Mouse (Mus musculus) embryonic stem cell, embryonic (primary cell): ENCODE data around the gene Rasgef1b.

ENCODE experiments used
- CTCF ChIA-PET, 4 experiments: fragments of 300-600 bp in 2 of 4; fragments of 350-600 bp in 2 of 4; sonication (Branson Sonifier 250); formaldehyde crosslinking; loops; one replicate each; lab custom pipeline; 2022; ENCODE audit warnings: inconsistent platforms in 2 of 4; lab: Charles Lee
- POLR2A ChIA-PET, 4 experiments: fragments of 300-600 bp in 2 of 4; fragments of 350-600 bp in 2 of 4; sonication (Branson Sonifier 250); formaldehyde crosslinking; loops; one replicate each; lab custom pipeline; 2022; ENCODE audit warnings: antibody characterized with exemption in 4 of 4, inconsistent platforms in 1 of 4; lab: Charles Lee

The Rasgef1b gene

DNA sequence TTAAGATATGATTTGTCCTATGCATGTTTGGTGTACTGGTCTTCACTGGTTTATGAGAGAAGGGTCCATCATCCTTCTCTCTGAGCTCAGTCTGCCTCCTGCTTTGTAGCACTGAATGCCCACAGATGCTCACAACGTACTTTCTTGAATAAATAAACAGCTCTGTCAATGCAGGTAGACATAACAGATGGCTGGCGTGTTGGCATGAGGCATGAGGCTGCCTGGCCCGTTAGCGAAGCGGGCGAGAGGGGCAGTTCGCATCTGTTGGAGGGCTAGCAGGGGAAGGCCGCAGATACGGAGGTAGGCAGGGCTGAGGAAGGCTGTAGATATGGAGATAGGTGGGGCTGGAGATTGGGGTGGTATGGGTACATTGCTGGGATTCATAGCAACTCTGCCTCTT is 451.3 kb downstream of the Rasgef1b start:
- ChIA-PET POLR2A (interaction anchor here in 2 of 4 experiments (0.5 to 0.9 kb wide), 3 partner anchors 15 to 225 kb away, joined by 3 to 6 read pairs (median 3); no protein-coding TSS in a partner anchor), CTCF (no interaction called here)

DNA sequence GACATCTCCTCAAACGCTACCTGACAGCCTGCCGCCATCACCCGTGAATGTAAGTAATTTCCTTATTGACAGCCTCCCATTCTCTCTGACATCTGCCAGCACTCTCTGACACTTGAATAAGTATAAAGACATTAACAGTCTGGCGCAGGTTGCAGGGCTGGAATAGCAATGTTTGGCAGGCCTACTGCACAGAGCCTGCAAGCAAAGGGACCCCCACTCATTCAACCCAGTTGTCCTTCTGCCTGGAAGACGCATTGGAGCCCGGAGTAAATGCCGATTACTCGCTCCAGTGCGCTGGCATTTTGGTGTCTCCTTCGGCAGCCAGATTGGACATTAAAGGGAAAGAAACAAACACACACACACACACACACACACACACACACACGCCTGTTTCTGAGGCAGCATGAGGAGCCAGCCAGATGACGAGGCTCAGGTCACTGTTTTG is 454.7 kb downstream of the Rasgef1b start:
- POLR2A ChIA-PET, result interaction anchor here in 1 of 4 experiments (1.2 kb wide), 1 partner anchor 21 kb away, joined by 3 read pairs; no protein-coding TSS in a partner anchor
- CTCF ChIA-PET, result no interaction called here

GRCm38 (mm10) chr5:99271531-99271930 is 457.3 kb downstream of the Rasgef1b start:
- ChIA-PET POLR2A (no interaction called here), CTCF (no interaction called here)

DNA sequence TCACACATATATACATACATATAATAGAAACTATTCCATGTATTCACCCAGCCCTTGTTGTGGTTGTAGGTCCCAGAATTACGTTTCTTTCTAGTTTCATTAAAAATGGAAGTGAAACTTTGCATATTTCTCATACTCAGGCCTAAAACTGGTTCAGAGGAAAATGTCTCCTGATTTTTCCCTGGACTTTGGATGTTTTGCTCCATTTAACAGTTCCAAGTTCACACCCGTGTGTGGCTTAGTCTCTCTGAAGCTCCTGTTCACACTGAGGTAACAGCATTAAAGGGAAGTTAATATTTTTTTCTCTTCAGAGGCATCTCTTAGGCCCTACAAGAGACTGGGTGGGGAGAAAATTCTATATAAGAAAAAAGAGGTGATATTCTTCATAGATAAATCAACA is 459.7 kb downstream of the Rasgef1b start:
- POLR2A ChIA-PET, result no interaction called here
- CTCF ChIA-PET, result no interaction called here

DNA sequence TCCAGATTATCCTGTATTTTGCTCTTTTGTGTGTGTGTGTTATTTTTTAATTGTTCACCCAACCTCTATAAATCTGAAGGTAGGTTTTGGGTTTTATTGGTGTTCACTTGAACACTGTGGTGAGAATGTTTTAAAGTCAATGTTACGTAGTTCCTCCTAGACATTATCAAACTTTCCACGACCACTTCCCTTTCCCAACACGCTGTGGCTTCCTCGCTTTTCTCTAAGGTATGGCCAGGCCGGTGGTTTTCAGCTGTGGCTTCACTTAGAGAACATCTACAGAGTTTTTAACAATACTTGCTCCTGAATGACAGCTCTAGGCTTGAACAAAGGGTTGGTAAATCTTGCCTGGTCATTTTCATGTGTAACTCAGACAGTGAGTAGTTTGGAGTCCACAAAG is 461.5 kb downstream of the Rasgef1b start:
- ChIA-PET POLR2A (no interaction called here), CTCF (no interaction called here)

GRCm38 (mm10) chr5:99266301-99266700 is 462.6 kb downstream of the Rasgef1b start:
- CTCF ChIA-PET, result no interaction called here
- POLR2A ChIA-PET, result no interaction called here

DNA sequence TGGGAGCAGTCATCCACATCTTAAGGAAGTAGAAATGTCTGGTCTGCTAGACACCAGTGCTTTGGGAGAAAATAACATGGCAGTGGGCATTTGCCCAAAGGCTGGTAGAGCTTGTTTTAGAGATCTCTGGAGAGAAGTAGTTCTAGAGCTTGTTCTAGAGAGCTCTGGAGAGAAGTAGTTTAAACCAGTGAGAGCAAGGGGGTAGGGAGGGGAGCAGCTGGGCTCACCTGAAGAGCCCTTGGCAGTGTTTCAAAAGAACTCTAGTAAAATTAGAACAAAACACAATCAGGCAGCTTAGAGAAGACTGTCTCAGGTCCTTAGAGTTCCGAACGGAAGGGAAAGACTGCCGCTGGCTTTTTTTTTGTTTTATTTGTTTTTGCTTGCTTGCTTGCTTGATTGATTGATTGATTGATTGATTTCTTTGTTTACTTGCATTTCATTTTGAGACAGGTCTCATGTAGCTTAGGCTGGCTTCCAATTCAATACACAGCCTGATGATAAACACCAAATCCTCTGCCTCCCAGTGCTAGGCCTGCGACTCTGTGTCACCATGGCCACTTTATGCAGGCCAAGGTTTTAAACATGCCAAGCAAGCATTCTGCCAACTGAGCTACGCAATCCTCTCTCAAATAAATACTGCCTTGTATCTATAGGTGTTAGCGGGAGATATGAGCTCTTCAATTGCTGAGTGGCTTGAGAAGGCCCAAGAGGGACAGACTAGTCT is 466.5 kb downstream of the Rasgef1b start:
- CTCF ChIA-PET, result interaction anchor here in 1 of 4 experiments (0.6 to 0.9 kb wide), 2 partner anchors 14 to 1684 kb away, joined by 4 to 7 read pairs; no protein-coding TSS in a partner anchor
- POLR2A ChIA-PET, result interaction anchor here in 2 of 4 experiments (1.0 to 2.6 kb wide), 3 partner anchors 10 to 16 kb away, joined by 3 to 8 read pairs (median 4); no protein-coding TSS in a partner anchor

DNA sequence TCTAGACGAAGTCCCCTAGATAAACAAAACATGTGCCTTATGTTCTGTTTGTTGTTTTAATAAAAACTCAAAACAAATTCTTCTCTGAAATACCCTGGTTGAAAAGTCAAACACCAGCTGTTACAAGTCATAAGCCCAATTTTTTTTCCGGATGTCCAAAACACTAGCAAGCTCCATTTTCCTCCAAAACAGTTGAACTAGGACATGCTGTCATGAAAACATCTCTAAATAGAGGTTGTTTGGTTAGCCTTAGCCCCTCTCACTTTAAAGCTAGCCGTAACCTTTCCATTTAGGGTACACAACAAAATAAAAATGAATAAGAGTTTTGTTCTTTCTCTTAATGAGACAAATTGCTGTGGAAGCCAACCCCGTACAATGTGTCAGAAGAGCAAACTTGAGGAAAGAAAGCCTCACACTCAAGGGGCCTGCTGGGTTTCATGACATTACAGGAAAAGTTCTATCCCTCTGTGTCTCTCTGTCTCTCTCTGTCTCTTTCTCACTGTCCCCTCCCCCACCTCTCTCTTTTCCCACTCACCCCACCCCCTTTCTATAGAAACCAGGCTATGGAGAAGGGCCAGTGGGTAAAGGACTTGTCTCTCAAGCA is 467.6 kb downstream of the Rasgef1b start:
- POLR2A ChIA-PET, result interaction anchor here in 2 of 4 experiments (0.8 to 2.6 kb wide), 2 partner anchors 8 to 9 kb away, joined by 3 to 8 read pairs; no protein-coding TSS in a partner anchor
- CTCF ChIA-PET, result no interaction called here

GRCm38 (mm10) chr5:99258003-99258500 is 470.8 kb downstream of the Rasgef1b start:
- ChIA-PET POLR2A (no interaction called here), CTCF (interaction anchor here in 1 of 4 experiments (0.5 to 0.7 kb wide), 2 partner anchors 9 to 608 kb away, joined by 3 read pairs; no protein-coding TSS in a partner anchor)

DNA sequence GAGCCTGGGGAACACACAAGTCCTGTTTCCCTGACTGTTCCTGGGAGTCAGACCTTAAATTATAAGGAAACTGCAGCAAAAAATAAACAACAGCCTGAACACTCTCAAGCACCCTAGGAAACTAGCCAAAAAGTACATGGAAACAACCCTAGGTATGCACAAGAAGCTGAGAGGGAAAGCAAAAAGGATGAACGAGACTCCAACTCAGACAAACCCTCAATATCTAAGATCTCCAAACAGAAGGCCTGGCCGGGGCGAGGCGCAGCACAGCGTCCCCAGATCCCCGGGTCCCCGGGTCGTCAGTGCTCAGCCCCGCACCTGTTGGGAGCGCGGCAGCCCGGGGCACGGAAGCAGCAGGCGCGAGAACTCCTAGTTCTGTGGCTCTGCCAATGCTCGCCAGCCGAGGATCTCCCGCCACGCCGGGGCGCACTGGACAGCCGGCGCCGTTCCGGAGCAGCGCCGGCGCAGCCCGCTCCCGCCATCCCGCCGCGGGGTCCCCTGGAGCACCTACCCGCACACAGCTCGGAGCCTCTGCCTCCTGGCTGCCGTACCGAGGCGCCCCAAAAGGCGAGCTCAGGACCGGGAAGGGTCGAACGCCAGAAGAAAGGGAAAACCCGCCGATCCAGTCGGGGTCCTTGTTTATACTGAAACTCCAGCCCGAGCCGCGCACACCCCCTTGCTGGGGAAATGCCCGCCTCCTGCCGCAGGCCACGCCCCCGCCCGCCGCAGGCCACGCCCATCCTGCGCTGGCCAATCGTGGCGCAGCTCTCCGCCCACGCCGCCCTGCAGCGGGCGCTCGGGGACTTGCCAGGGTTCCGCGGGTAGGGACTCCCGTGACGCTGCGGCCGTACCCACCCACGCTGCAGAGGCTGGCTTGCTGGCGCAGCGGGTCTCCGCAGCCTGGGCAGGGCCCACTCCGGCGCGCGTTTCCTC is 476.4 kb downstream of the Rasgef1b start:
- POLR2A ChIA-PET, result interaction anchor here in 3 of 4 experiments (0.6 to 2.7 kb wide), 26 partner anchors 9 to 786 kb away, joined by 3 to 9 read pairs (median 3); partner anchors contain the start of gene Vamp9 (in 1 of the 3)
- CTCF ChIA-PET, result interaction anchor here in 3 of 4 experiments (0.6 to 1.0 kb wide), 5 partner anchors 29 to 1224 kb away, joined by 3 to 4 read pairs (median 3); no protein-coding TSS in a partner anchor

- CTCF ChIA-PET, result no interaction called here
- POLR2A ChIA-PET, result interaction anchor here in 3 of 4 experiments (0.6 to 2.7 kb wide), 8 partner anchors 9 to 79 kb away, joined by 3 to 9 read pairs (median 4); no protein-coding TSS in a partner anchor
These were observed 477.3 kb downstream of the Rasgef1b start for GRCm38 (mm10) chr5:99251379-99252202.

DNA sequence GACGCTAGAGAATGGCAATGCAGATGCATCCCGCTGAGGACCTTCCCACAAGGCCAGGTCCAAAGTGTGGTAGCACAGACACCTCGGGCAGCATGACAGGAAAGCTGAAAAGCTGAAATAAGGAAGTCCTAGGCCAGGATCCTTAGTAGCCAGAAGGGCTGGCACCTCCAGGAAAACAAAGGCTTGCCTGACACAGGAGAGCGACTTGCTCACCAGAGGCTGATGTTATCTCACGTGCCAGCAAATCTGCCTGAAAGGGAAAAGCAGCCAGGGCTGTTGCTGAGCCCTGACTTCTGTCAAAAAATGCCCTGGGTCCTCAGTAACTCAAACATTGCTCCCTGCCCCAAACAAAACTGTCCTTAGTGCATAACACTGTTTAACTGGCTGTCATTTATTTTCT is 478.0 kb downstream of the Rasgef1b start:
- ChIA-PET POLR2A (interaction anchor here in 2 of 4 experiments (0.6 to 2.7 kb wide), 3 partner anchors 8 to 12 kb away, joined by 3 to 8 read pairs (median 3); no protein-coding TSS in a partner anchor), CTCF (no interaction called here)

- CTCF ChIA-PET, result interaction anchor here (0.5 to 1.1 kb wide), 30 partner anchors 10 to 919 kb away, joined by 3 to 14 read pairs (median 4); no protein-coding TSS in a partner anchor
- POLR2A ChIA-PET, result interaction anchor here in 2 of 4 experiments (0.6 to 1.5 kb wide), 3 partner anchors 378 to 1181 kb away, joined by 3 to 4 read pairs (median 3); no protein-coding TSS in a partner anchor
These were observed 480.4 kb downstream of the Rasgef1b start for GRCm38 (mm10) chr5:99248501-99248900.

- ChIA-PET CTCF (interaction anchor here in 3 of 4 experiments (0.9 to 1.1 kb wide), 14 partner anchors 9 to 649 kb away, joined by 3 to 14 read pairs (median 4); no protein-coding TSS in a partner anchor), POLR2A (interaction anchor here in 1 of 4 experiments (1.5 kb wide), 1 partner anchor 1182 kb away, joined by 3 read pairs; no protein-coding TSS in a partner anchor)
These were observed 480.9 kb downstream of the Rasgef1b start for GRCm38 (mm10) chr5:99247915-99248314.

- CTCF ChIA-PET, result interaction anchor here in 2 of 4 experiments (0.6 kb wide), 2 partner anchors 387 to 409 kb away, joined by 3 to 5 read pairs; no protein-coding TSS in a partner anchor
- POLR2A ChIA-PET, result interaction anchor here in 1 of 4 experiments (1.5 kb wide), 1 partner anchor 1182 kb away, joined by 3 read pairs; no protein-coding TSS in a partner anchor
These were observed 481.4 kb downstream of the Rasgef1b start for GRCm38 (mm10) chr5:99247441-99247840.

DNA sequence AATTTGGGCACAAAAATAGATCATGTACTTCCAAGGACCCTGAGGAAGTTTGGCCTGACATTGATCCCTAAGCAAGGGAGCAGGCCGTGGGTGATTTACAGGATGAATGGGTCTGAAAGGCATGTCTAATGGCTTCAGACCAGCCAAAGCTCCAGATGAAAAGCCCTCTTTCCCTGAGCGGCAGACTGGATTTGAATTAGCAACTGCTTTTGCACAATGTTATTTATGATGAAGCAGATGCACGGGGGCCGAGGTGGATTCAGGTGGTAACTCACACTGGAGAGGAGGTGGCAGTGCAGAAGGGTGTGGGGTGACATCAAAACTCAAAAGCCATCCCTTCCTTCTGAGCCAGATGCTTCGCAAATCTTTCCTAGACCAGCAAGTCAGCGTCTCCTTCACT is 481.9 kb downstream of the Rasgef1b start:
- ChIA-PET CTCF (interaction anchor here in 2 of 4 experiments (0.6 kb wide), 2 partner anchors 387 to 410 kb away, joined by 3 to 5 read pairs; no protein-coding TSS in a partner anchor), POLR2A (no interaction called here)
